Mouse (Mus musculus) liver, embryonic 14.5 days (tissue): ENCODE measurements around the gene Efs. TPM values are rescaled to one million over a fixed set of nuclear protein-coding genes. Genes with fewer than 3 reads are reported as not detected.

ENCODE experiments used
- ATAC-seq: fragments of 200-750 bp; cut with Nextera tagmentation; 2 replicates; pipeline ENCODE4 v1.8.0; 2017; ENCODE audit warnings: moderate number of reproducible peaks, mild to moderate bottlenecking, moderate library complexity; ENCODE audit not compliant: insufficient read depth
- DNase-seq, 3 experiments: peaks; one replicate each; pipeline ENCODE4 v3.0.0-alpha.2; 2012 to 2013; ENCODE audit warnings: low read depth in 3 of 3, low spot score in 3 of 3
- H3K27ac ChIP-seq: fragments of 300-500 bp; sonication (generic); 2 replicates; pipeline ENCODE4 v1.5.1; 2014; ENCODE audit warnings: moderate library complexity, mild to moderate bottlenecking, control low read depth, inconsistent platforms
- H3K27me3 ChIP-seq: fragments of 300-500 bp; sonication (generic); 2 replicates; pipeline ENCODE4 v1.6.1; 2014; ENCODE audit warnings: mild to moderate bottlenecking, low read length, moderate library complexity; ENCODE audit not compliant: control insufficient read depth, insufficient read depth
- H3K36me3 ChIP-seq: fragments of 300-500 bp; sonication (generic); replicated peaks from 2 replicates; pipeline ENCODE4 v1.6.1; 2014; ENCODE audit warnings: low read depth; ENCODE audit not compliant: control insufficient read depth, insufficient read depth
- H3K4me1 ChIP-seq, 2 experiments: fragments of 200-500 bp in 1 of 2; fragments of 300-500 bp in 1 of 2; sonication (generic) in 1 of 2; replicated peaks; 2 replicates each; pipeline ENCODE4 v1.6.1; 2012 to 2014; ENCODE audit warnings: antibody characterized with exemption in 1 of 2, inconsistent platforms in 1 of 2, low read length in 1 of 2; ENCODE audit not compliant: control insufficient read depth in 2 of 2, insufficient read depth in 2 of 2
- H3K4me2 ChIP-seq: fragments of 300-500 bp; sonication (generic); 2 replicates; pipeline ENCODE4 v1.6.1; 2014; ENCODE audit warnings: low read depth, mild to moderate bottlenecking, control low read depth, moderate library complexity
- H3K4me3 ChIP-seq, 2 experiments: fragments of 200-500 bp in 1 of 2; fragments of 300-500 bp in 1 of 2; sonication (generic) in 1 of 2; 2 replicates each; pipeline ENCODE4 v1.5.1; 2012 to 2014; ENCODE audit warnings: low read depth in 2 of 2, low read length in 2 of 2, mild to moderate bottlenecking in 2 of 2, control low read depth in 1 of 2, inconsistent platforms in 1 of 2, moderate library complexity in 1 of 2; ENCODE audit not compliant: insufficient read depth in 1 of 2
- H3K9ac ChIP-seq: fragments of 300-500 bp; sonication (generic); replicated peaks from 2 replicates; pipeline ENCODE4 v1.6.1; 2014; ENCODE audit warnings: mild to moderate bottlenecking, control low read depth, moderate library complexity
- H3K9me3 ChIP-seq: fragments of 300-500 bp; sonication (generic); 2 replicates; pipeline ENCODE4 v1.6.1; 2016; ENCODE audit warnings: low read length, mixed read lengths; ENCODE audit not compliant: control insufficient read depth
- CTCF ChIP-seq: IDR thresholded peaks from 2 replicates; pipeline ENCODE4 v1.5.1; 2016; ENCODE audit warnings: antibody characterized with exemption, low read depth, control low read depth
- EP300 ChIP-seq: IDR thresholded peaks from 2 replicates; pipeline ENCODE4 v1.6.1; 2016; ENCODE audit warnings: antibody characterized with exemption, low read depth
- WGBS: fragments of 180-500 bp; shearing (Covaris S2); extraction: QIAGEN DNeasy Blood & Tissue Kit; methylation state at CpG from one replicate; pipeline ENCODE4 v1.1.7; 2014; ENCODE audit not compliant: insufficient replicate concordance; 5-methylcytosine and 5-hydroxymethylcytosine counted together
- polyA plus RNA-seq, 2 experiments: library from polyadenylated mRNA; depleted of rRNA in 1 of 2; stranded (reverse) in 1 of 2; unstranded in 1 of 2; fragments of >200 nt; fragmentation: Nextera tagmentation in 1 of 2; extraction: Ambion mirVana in 1 of 2; gene quantifications; 2 replicates each; pipeline versions ENCODE4 v1.2.1 to v1.2.3; 2012 to 2014

Efs gene
- polyA plus RNA-seq, 2 experiments, result 0.39 to 0.54 TPM

DNA sequence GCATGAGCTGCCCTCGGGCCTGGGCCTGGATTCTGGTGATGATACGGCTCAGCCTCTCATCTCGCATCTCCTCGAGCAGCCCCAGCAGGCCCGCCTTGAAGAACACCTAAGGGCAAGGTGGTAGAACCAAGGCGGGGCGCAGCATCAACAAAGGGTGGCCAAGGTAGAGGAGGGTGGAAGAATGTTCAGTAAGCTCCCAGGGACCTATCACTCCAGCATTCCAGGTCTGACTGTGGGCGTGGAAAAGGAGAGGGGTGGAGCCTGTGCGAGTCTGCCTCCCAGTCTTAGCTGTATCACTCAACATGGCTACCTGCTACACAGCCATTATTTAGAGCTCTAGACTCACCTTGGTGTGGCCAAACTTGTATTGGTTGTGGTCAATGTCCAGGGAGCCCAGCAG is 30.6 kb upstream of the Efs start:
- Histone ChIP-seq H3K36me3 (no peaks in the 10 kb centered on the region), H3K9ac (no peak overlapping the region), H3K27ac (no peak overlapping the region), H3K9me3 (no peaks in the 10 kb centered on the region), H3K4me3 (no peak overlapping the region), H3K4me1 (no peaks in the 10 kb centered on the region), H3K27me3 (no peaks in the 10 kb centered on the region), H3K4me2 (no peak overlapping the region)
- no peak for DNase-seq
- no peak for TF ChIP-seq EP300
- TF ChIP-seq CTCF, result no peak
- ATAC-seq, result no peak
- WGBS, result 66% methylated on average over 9 of the region's 9 CpGs

DNA sequence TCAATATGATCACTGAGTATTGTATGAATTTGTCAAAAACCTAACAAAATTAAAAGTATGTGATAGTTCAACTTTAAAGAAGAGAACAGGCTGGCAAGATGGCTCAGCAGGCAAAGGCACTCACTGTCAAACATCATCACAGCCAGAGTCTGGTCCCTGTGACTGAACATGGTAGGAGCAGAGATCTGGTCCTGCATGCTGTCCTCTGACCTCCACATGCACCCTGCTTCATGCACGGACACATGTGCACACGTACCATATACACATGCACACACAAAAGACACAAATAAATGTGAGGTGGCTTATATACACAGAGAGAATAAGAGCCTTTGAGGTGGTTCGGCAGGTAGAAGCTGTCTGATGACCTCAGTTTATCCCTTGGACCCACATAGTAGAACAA is 29.6 kb upstream of the Efs start:
- Histone ChIP-seq H3K4me1 (no peaks in the 10 kb centered on the region), H3K4me3 (no peak overlapping the region), H3K27me3 (no peaks in the 10 kb centered on the region), H3K9ac (no peak overlapping the region), H3K4me2 (no peak overlapping the region), H3K9me3 (no peaks in the 10 kb centered on the region), H3K36me3 (no peaks in the 10 kb centered on the region), H3K27ac (no peak overlapping the region)
- DNase-seq (no peak), ATAC-seq (no peak)
- TF ChIP-seq CTCF, result no peak
- no peak for TF ChIP-seq EP300
- 57% methylated on average over 3 of the region's 3 CpGs for WGBS

DNA sequence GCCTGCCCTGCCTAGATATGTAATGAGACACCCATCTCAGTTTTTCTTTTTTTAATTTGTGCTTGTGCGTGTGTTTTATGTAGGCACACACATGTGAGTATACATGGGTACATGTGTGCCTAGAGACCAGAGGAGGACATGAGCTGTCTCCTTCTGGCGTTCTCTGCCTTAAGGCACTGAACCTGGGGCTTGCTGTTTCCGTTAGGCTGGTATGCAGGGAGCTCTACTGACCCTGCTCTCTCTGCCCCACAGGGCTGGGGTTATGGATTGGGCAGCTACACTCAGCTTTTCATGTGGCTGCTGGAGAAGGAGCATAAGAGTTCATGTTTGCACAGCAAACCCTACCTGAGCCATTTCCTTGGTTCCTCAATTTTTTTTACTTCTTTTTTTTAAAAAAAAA is 28.5 kb upstream of the Efs start:
- Histone ChIP-seq H3K4me1 (no peaks in the 10 kb centered on the region), H3K4me2 (no peak overlapping the region), H3K9ac (no peak overlapping the region), H3K27ac (no peak overlapping the region), H3K4me3 (no peak overlapping the region), H3K36me3 (no peaks in the 10 kb centered on the region), H3K9me3 (no peaks in the 10 kb centered on the region), H3K27me3 (no peaks in the 10 kb centered on the region)
- no peak for DNase-seq
- no peak for ATAC-seq
- TF ChIP-seq EP300 (no peak), CTCF (no peak)
- WGBS, result 47% methylated on average over 3 of the region's 3 CpGs

DNA sequence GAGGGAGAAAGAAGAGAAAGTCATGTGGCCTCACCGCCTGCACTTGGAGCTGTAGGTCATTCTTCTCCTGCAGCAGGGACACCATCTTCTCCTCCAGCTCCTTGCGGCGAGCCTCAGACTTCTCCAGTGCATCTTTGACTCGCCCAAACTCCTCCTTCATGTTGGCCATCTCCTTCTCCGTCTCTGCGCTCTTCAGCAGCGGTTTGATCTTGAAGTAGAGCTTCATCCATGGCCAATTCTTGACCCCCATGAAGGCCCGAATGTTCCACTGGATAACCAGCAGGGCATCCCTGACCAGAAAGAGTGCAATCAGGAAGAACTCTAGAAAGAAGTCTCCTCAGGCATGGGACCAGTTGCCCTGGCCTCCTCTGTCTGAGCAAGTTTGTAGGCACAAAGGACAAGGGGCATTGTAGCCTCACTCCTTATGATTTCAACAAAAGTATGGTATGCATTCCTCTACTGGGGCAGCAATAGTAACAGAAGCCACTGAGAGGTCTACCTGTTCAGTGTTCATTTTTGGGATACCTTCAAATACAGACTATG is 27.8 kb upstream of the Efs start:
- H3K4me1 ChIP-seq, result no peaks in the 10 kb centered on the region
- TF ChIP-seq EP300 (no peak), CTCF (no peak)
- no peak overlapping the region for H3K27ac ChIP-seq
- no peaks in the 10 kb centered on the region for H3K27me3 ChIP-seq
- no peak overlapping the region for H3K9ac ChIP-seq
- 63% methylated on average over 8 of the region's 8 CpGs for WGBS
- H3K36me3 ChIP-seq, result no peaks in the 10 kb centered on the region
- no peak overlapping the region for H3K4me2 ChIP-seq
- DNase-seq (no peak), ATAC-seq (no peak)
- H3K4me3 ChIP-seq, result no peak overlapping the region
- no peaks in the 10 kb centered on the region for H3K9me3 ChIP-seq

DNA sequence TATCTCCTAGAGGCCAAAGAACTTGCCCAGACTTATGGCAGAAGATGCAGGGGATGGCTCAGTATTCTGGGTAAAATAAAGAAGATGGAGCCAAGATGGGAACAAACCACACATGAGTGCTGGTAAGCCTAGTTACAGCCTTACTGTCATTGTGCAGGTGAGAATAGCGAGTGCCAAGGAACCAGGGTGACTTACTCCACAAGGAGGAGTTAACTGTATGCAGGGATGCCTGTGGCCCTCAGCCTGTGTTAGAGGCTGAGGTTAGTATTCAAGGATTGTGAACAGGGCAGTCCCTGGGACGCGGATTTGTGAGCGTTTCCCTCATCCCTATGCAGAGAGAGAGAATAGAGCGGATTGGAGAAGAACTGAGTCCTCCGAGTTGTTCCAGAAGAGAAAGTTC is 25.7 kb upstream of the Efs start:
- Histone ChIP-seq H3K9me3 (no peaks in the 10 kb centered on the region), H3K4me3 (no peak overlapping the region), H3K9ac (no peak overlapping the region), H3K4me1 (no peaks in the 10 kb centered on the region), H3K27ac (no peak overlapping the region), H3K4me2 (no peak overlapping the region), H3K36me3 (no peaks in the 10 kb centered on the region), H3K27me3 (no peaks in the 10 kb centered on the region)
- WGBS, result 69% methylated on average over 6 of the region's 6 CpGs
- ATAC-seq, result no peak
- TF ChIP-seq EP300 (no peak), CTCF (no peak)
- no peak for DNase-seq

DNA sequence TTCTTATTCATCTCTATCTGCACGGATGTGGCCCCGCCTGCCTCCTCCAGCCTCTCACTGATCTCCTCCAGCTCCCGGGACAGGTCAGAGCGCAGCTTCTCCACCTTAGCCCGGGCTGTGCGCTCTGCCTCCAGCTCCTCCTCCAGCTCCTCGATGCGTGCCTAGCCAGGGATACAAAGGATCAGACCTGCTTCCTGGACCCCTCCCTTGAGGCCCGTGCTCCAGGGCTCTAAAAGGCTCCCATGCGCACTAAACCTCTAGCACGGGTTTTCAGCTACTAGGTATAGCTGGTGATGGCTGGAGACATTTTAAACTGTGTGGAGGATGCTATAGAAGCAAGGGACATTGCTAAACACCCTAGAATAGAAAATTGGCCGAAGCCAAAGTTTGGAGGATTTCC is 24.6 kb upstream of the Efs start:
- H3K4me1 ChIP-seq, result no peaks in the 10 kb centered on the region

More for the DNA sequence above, 24.6 kb upstream of the Efs start:
- no peak for TF ChIP-seq CTCF
- TF ChIP-seq EP300, result no peak
- H3K4me2 ChIP-seq, result no peak overlapping the region
- no peaks in the 10 kb centered on the region for H3K27me3 ChIP-seq
- H3K27ac ChIP-seq, result no peak overlapping the region
- 39% methylated on average over 12 of the region's 12 CpGs for WGBS
- DNase-seq (no peak), ATAC-seq (no peak)
- H3K9me3 ChIP-seq, result no peaks in the 10 kb centered on the region
- no peaks in the 10 kb centered on the region for H3K36me3 ChIP-seq
- H3K9ac ChIP-seq, result no peak overlapping the region
- H3K4me3 ChIP-seq, result no peak overlapping the region
